Mouse (Mus musculus) layer of hippocampus, adult 9-11 months (tissue): ENCODE data around the gene Adora3.
"Not testable (repeated sequence)": the region's sequence is repeated elsewhere in the genome, so short reads cannot be mapped to it uniquely, and the experiment has no call there.

ENCODE experiments used
- DNase-seq: peaks from one replicate; pipeline ENCODE4 v3.0.0; 2022

The Adora3 gene

DNA sequence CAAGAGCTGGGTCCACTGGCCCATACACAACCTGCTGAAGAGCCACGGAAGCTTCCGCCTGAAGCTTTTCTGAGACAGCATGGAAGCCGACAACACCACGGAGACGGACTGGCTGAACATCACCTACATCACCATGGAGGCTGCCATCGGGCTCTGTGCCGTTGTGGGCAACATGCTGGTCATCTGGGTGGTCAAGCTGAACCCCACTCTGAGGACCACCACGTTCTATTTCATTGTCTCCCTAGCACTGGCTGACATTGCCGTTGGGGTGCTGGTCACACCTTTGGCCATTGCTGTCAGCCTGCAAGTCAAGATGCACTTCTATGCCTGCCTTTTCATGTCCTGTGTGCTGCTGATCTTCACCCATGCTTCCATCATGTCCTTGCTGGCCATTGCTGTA is 34.1 kb downstream of the Adora3 start:
- DNase-seq, result no peak

- DNase-seq, result no peak
Observed at GRCm38 (mm10) chr3:105907956-105908655, 37.4 kb downstream of the Adora3 start.

- DNase-seq, result no peak
Observed at GRCm38 (mm10) chr3:105908976-105909375, 38.3 kb downstream of the Adora3 start.

GRCm38 (mm10) chr3:105910519-105911190 is 40.0 kb downstream of the Adora3 start:
- DNase-seq, result peak; percentile 54

DNA sequence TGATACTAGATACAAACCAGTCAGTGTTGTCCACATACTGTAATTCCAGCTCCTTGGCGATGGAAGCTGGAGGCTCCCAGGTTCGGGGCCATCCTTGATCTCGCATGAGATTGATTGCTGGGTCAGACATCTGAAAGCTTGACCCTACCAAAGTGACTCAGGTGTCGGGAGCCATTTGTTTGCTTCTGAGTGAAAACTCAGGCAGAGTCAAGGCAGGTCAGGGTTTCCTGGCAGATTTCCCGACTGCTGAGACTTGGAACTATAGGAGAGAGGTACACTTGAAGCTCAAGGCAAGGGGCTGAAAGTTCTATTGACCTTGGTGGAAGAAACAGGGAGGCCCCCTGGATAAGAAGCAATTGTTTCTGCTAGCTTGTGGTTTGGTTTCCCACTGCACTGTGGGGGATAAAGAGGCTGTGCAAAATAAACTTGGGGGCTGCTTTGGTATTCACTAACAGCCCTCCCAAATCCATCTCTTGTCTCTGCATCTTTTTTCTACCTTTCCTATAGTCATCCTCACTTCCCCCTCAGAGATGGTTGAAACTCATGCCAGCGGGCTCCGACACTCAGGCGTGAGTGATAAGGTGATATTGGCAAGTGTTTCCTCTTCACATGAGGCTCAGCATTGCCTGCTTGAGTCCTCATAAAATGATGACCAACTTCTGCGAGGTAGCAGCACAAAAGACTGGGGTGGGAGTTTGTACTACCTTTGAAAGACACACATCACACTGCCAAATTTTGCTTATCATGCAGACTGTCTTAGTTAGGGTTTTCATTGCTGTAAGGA is 41.6 kb downstream of the Adora3 start:
- no peak for DNase-seq

DNA sequence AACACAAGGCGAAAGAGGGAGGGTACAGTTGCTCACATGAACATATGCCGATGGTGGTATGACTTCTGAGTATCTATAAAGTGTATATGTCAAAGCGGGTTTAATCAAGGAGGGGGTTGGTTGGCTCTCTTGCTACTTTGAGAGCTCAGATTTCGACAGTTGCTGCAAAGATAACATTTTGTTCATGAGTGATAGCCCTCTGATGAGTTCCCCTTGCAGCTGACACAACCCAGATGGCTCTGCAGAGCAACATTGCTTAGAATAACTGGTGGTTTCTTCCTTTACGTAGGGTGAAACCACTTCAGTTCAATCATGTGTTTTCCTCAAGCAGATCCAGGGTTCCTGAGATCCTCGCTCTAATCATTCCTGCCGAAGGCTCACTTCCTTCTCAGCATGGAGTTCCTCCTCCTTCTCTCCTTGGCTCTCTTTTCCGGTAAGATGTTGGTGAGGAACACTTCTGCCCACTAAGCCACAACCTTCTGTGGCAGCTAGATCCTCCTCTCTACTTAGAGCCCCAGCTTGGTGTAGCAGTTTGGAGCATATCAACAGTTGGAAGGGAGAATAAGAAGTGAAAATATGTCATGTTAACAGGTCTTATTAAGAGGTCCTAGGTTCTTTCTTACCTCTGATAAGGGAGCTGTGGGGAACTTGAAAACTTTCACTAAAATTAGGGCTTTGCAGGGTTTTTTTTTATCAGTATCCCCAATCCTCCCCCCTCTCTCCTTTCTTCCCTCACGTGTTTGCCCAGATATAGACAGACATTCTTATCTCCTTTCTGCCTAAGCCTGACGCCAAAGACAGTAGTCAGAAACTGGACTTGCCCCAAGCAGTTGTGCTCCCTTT is 43.4 kb downstream of the Adora3 start:
- no peak for DNase-seq

DNA sequence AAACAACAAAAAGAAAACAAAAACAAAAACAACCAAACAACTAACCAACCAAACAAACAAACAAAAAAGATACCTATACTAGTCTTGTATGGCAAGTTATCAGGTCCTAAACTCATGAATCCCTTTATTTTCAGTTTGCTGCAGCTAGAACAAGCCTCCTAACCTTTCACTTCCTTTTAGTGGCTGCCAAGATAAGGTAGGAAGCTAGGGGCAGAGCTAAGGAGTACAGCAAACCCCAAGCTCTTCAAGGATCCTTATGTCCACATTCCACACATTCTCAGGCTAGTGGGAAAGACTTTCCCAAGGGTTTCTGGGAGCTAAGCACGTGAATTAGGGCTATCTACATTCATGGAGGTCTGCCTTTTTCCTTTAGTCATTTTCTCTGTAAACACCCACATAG is 44.6 kb downstream of the Adora3 start:
- DNase-seq, result no peak

GRCm38 (mm10) chr3:105916455-105916854 is 45.8 kb downstream of the Adora3 start:
- not testable (repeated sequence) for DNase-seq

- no peak for DNase-seq
Observed at GRCm38 (mm10) chr3:105917656-105918354, 47.1 kb downstream of the Adora3 start.

- no peak for DNase-seq
Observed at GRCm38 (mm10) chr3:105918355-105918745, 47.7 kb downstream of the Adora3 start.

DNA sequence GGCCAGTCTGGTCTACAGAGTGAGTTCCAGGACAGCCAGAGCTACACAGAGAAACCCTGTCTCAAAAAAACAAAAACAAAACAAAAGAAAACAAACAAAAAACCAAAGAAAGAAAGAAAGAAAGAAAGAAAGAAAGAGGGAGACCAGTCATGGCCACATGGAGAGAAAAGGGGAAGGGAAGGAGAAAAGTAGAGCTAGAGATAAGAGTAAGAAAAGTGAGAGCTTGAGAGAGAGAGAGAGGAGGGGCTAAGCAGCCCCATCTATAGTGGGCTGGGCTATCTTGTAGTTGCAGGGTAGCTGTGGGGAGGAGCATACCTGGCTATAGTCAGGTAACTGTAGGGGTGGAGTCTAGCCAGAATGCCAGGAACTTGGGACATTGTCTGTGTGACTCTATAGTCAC is 50.1 kb downstream of the Adora3 start:
- not testable (repeated sequence) for DNase-seq

DNA sequence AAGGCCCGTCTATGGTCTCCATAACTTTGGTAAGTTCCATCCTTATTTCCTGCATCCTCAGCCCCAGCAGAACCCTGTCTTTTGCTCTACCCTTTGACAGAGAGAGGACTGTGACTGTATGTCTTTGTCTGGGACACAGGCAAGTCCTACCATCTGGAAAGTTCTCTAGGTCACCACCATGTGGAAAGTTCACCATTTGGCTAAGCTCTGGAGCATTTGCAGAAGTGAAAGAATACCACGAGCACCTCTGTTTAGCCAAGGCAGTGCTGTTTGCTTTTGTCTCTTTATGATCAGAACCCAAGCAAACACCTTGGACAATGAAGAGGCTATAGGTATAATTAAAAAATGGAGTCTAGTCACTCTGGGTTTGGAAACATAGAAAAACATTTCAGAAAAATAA is 51.3 kb downstream of the Adora3 start:
- DNase-seq, result no peak

DNA sequence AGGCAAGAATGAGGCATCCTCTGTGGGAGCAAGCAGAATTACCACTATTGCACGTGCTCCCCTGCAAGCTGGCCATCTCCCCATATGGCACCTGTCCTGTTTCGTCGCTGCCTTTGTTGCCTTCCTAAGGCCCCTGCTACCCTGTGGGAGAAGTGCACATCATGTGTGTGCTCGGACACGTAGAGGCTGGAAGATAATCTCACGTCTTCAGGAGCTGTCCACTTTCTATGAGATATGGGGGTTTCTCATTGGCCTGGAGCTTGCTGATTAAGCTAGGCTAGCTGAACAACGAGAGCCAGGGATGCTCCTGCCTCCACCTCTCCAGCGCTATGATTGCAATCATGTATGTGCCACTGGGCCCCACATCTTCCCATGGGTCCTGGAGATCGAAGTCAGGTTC is 54.0 kb downstream of the Adora3 start:
- DNase-seq, result no peak

DNA sequence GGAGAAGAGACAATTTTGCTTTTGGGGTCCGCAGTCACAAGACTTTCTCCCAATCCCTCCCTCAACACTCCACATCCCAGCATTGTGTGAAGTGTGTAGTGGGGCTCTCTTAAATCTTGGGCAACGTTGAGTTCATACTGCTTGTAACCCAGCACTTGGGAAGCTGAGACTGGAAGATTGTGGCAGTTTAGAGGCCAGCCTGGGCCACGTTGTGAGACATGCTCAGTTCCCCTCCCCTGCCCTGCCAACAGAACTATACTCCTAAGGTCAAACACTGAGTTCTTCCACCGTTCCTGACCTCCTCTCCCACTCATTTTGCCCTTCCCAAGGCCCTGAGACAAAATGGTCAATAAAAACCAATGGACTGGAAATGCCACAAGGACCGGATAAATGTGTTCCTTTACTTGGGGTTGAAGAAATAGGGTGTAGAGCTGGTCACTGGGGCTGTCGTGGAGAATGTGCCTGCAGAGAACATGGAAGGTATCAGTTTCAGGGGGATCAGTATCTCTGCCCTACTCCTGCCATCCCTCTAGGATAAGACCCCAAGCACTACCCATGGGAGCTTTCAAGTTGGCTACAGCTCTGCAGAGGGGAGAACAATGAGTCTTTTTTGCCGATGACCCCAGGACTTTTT is 57.0 kb downstream of the Adora3 start:
- DNase-seq, result no peak

- no peak for DNase-seq
Observed at GRCm38 (mm10) chr3:105928195-105928569, 57.5 kb downstream of the Adora3 start.

- DNase-seq, result no peak
Observed at GRCm38 (mm10) chr3:105928781-105929180, 58.1 kb downstream of the Adora3 start.

DNA sequence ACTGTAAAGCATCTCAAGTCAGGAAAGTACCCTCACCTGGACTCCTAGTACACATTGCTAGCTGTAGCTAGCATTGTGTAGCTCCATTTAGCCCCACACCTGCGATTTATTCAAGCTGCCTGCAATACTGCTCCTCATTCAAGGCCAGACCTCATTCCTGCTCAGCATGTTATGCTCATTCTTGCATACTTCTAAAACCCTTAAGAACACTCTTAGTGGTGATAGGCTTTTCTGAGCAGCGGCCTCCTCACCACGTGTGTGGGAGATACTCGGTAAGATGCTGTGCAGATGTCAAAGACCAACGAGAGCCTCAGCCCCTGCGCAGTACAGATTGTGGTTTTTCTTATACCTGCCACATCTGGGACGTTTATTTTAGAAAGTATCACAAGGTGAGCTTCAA is 59.2 kb downstream of the Adora3 start:
- DNase-seq, result no peak

DNA sequence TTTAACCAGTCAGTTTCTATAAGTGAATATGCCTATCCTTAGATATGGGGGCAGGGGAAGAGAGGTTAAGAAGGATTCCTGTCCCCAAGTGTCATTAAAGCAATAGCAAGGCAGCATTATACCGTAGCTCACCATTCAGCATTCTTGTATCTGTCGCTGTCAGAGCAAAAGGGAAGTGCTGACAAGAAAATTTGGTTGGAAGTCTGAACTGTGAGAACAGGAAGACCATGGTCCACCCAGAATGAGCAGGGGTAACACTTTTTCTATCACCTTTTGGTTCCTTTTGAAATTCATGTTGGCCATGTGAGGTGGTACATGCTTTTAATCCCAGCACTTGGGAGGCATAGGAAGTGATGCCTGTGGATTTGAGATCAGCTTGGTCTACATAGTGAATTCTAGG is 60.4 kb downstream of the Adora3 start:
- no peak for DNase-seq

DNA sequence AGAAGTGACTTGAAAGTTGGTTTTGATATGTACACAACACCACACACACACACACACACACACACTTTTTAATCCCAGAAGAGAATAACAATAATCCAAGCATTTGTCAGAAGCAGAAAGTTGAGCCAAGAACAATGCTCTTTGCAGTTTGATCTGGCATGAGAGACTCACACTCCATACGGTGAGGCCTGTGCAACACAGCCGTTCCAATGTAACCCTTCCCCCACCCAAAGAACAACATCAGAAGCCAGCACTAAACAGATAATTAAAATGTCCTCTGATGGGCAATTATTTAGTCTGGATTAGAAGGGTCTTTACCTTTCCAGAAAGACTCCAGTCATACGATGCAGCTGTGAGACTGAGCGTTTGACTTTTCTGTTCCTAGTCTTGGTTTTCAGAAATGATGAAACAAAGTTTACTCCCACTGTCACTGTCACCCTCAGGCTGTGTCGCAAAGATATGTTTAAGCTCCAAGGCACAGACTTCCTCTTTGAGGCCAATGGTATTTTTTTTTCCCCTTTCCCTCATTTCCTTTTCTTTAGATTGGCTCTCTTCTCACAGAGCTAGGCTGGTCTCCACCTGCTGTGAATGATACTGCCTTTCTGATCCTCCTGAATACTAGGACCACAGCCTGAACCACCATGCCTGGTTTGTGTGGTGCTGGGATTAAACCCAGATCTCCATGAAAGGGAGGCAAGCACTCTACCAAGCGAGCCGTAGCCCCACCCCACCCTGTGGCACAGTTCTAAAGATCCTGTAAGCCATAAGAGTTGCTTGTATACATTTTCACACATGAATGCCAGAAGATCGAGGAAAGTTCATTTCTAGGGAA is 61.8 kb downstream of the Adora3 start, which contains the start of gene I830077J02Rik:
Gene I830077J02Rik (minus strand): TSS at position 425 of the 832 bp plus-strand sequence.
- DNase-seq, result no peak

- DNase-seq, result no peak
Observed at GRCm38 (mm10) chr3:105933926-105934325, 63.3 kb downstream of the Adora3 start.

- DNase-seq, result no peak
Observed at GRCm38 (mm10) chr3:105935033-105935432, 64.4 kb downstream of the Adora3 start.
